Mouse (Mus musculus): ENCODE results near the gene Tmem132c. TPM values are rescaled to one million over a fixed set of nuclear protein-coding genes. Genes with fewer than 3 reads are reported as not detected.

The Tmem132c gene
- polyA plus RNA-seq (2015; fragmentation: Illumina TruSeq; extraction: RNeasy Lipid Tissue Mini Kit (QIAGEN cat#74804); ENCODE audit: insufficient read depth, low read depth, low replicate concordance) = not detected

GRCm38 (mm10) chr5:127241136-127241924 lies at the start of gene Tmem132c:
Tmem132c (plus strand) TSS chr5:127241808.

